Mouse (Mus musculus) liver, embryonic 15.5 days (tissue): ENCODE results near the gene Dlg2. TPM values are rescaled to one million over a fixed set of nuclear protein-coding genes. Genes with fewer than 3 reads are reported as not detected.

Experiments
- ATAC-seq: fragments of 200-750 bp; cut with Nextera tagmentation; 2 replicates; pipeline ENCODE4 v1.8.0; 2017; ENCODE audit warnings: moderate number of reproducible peaks, mild to moderate bottlenecking, moderate library complexity; ENCODE audit not compliant: insufficient read depth
- H3K27ac ChIP-seq: fragments of 300-500 bp; sonication (generic); replicated peaks from 2 replicates; pipeline ENCODE4 v1.5.1; 2015; ENCODE audit warnings: mild to moderate bottlenecking, inconsistent platforms
- H3K27me3 ChIP-seq: fragments of 300-500 bp; sonication (generic); 2 replicates; pipeline ENCODE4 v1.6.1; 2015; ENCODE audit warnings: mild to moderate bottlenecking, inconsistent platforms
- H3K36me3 ChIP-seq: fragments of 300-500 bp; sonication (generic); replicated peaks from 2 replicates; pipeline ENCODE4 v1.6.1; 2015; ENCODE audit warnings: moderate library complexity, mild to moderate bottlenecking, inconsistent platforms
- H3K4me1 ChIP-seq: fragments of 300-500 bp; sonication (generic); replicated peaks from 2 replicates; pipeline ENCODE4 v1.6.1; 2015; ENCODE audit warnings: inconsistent platforms
- H3K4me2 ChIP-seq: fragments of 300-500 bp; sonication (generic); 2 replicates; pipeline ENCODE4 v1.6.1; 2015; ENCODE audit warnings: moderate library complexity, mild to moderate bottlenecking, inconsistent platforms
- H3K4me3 ChIP-seq: fragments of 300-500 bp; sonication (generic); replicated peaks from 2 replicates; pipeline ENCODE4 v1.5.1; 2015; ENCODE audit warnings: mild to moderate bottlenecking, inconsistent platforms
- H3K9ac ChIP-seq: fragments of 300-500 bp; sonication (generic); 2 replicates; pipeline ENCODE4 v1.6.1; 2015; ENCODE audit warnings: moderate library complexity, mild to moderate bottlenecking, inconsistent platforms
- H3K9me3 ChIP-seq: fragments of 300-500 bp; sonication (generic); replicated peaks from 2 replicates; pipeline ENCODE4 v1.6.1; 2016; ENCODE audit warnings: inconsistent platforms
- WGBS: fragments of 180-500 bp; shearing (Covaris S2); methylation state at CpG from one replicate; pipeline ENCODE4 v1.1.7; 2015; ENCODE audit warnings: mixed read lengths; ENCODE audit not compliant: insufficient replicate concordance; 5-methylcytosine and 5-hydroxymethylcytosine counted together
- polyA plus RNA-seq: library from polyadenylated mRNA; unstranded; fragments of >200 nt; fragmentation: Nextera tagmentation; extraction: Ambion mirVana; gene quantifications from 2 replicates; pipeline ENCODE4 v1.2.1, GENCODE M21; 2015

Gene Dlg2
- polyA plus RNA-seq, 1 experiment from 2014 or later: 0.60 TPM

DNA sequence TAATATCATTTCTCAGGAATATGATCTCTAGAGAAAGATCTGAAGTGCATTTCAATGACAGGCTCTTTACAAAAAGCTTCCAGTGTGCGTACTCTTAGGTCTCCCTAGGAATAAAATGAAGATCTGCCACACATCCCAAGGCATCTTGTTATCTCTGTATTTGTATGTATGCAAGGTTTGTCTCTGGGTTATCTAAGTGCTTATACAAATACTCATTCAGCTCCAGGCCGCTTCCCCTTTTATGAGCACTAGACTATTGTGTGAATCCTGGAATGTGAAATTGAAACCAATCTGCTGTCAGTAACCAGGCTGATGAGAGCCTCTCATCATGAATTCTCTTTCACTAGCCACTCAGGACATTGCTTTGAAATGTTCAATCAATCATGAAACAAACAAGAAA is 534.2 kb downstream of the Dlg2 start:
- Histone ChIP-seq H3K4me2 (no peak overlapping the region), H3K27ac (no peak overlapping the region)
- WGBS: 54% methylated on average over 2 of the region's 2 CpGs

DNA sequence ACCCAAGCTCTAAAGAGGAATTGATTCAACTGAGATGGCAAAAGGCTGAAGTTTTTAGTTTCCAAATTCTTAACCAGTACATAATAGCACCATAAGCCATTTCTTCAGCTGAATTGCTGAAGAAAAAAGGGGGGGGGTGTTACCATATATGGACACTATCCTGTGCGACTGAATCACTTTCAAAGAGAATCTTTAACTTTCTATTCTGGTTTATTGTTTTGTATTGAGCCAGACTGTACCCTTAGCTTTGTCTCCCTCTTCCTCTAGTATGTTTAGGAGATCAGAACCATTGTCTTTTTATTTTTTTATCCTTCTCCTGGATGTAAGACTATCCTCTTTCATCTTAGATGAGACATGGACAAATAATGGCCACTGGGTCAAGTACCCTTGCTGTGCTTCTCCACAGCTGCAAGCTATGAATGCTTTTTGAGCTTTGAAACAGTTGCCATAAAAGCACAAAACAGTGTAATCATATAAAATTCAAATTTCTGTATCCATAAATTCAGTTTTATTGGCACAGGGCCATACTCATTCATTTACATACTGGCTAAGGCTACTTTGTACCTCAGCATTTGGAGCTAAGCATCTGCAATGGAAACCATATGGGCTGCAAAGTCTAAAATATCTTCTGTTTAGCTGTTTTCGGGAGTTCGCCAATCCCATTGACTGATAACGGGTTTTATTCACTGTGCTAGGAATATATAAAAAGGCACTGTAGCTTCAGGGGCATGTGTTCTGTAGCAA is 568.7 kb downstream of the Dlg2 start:
- no peaks in the 10 kb centered on the region for H3K27me3 ChIP-seq
- H3K36me3 ChIP-seq: no peaks in the 10 kb centered on the region
- H3K27ac ChIP-seq: no peak overlapping the region
- 64% methylated on average over 4 of the region's 4 CpGs for WGBS
- H3K4me3 ChIP-seq: no peak overlapping the region
- H3K9ac ChIP-seq: no peak overlapping the region
- no peak for ATAC-seq
- H3K4me2 ChIP-seq: no peak overlapping the region
- no peaks in the 10 kb centered on the region for H3K4me1 ChIP-seq
- no peaks in the 10 kb centered on the region for H3K9me3 ChIP-seq

More for the DNA sequence above, 534.2 kb downstream of the Dlg2 start:
- Histone ChIP-seq H3K27me3 (no peaks in the 10 kb centered on the region), H3K4me3 (no peak overlapping the region), H3K9me3 (no peaks in the 10 kb centered on the region), H3K4me1 (no peaks in the 10 kb centered on the region), H3K9ac (no peak overlapping the region), H3K36me3 (no peaks in the 10 kb centered on the region)
- ATAC-seq: no peak

DNA sequence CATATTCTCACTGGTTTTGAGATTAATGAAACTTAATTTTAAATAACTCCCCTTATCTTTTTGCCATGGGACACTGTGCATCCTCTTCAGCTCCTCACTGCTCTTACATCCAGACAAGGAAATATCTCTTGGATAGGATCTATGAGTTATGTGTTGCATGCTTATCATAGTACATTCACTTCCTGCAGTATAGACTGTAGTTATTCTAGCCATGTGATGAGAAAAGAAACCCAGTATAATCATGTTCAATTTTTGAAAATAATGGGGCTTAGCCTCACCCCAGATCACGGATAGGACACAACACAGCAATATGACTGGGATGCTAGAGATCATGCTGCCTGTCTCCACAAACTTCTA is 569.2 kb downstream of the Dlg2 start:
- no peaks in the 10 kb centered on the region for H3K4me1 ChIP-seq
- ATAC-seq: no peak
- H3K27me3 ChIP-seq: no peaks in the 10 kb centered on the region
- no peak overlapping the region for H3K9ac ChIP-seq
- no peaks in the 10 kb centered on the region for H3K9me3 ChIP-seq
- no peaks in the 10 kb centered on the region for H3K36me3 ChIP-seq
- no peak overlapping the region for H3K4me2 ChIP-seq
- WGBS: 48% methylated on average over 1 of the region's 1 CpGs
- H3K4me3 ChIP-seq: no peak overlapping the region
- H3K27ac ChIP-seq: no peak overlapping the region

DNA sequence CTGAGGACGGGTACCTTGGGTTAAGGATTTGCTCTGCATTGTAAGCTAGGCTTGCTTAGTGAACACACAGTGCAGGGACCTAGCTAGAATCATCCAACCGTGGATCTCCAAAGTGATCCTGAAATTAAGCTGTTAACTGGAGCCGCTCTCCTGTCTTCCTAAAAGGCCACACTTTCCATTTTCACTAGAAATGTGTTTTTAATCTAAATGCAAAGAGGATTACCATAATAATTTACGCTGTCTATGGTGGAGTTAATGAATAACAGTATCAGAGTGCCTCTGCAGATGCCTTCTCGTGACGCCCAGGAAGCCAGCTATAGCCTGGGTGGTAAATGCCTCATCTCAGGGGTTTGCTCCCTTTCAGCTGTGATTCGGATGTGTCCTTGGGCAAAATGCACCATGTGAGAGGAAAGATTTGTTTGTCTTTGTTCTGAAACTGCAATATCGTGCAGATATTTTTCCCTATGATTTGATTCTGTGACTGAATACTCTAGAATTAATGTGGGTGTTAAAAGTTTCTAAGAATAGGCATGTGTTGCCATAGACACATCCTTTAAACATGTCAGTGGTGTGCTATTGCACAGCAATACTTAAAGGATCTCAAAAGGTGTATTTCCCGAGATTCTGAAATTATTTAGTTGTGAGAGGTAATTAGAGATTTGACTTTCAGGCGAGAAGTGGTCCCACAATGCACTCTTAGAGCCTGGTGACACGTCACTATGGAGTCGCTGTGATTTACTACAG is 587.0 kb downstream of the Dlg2 start:
- Histone ChIP-seq H3K4me3 (no peak overlapping the region), H3K27ac (no peak overlapping the region), H3K9ac (no peak overlapping the region), H3K9me3 (no peaks in the 10 kb centered on the region), H3K4me2 (no peak overlapping the region), H3K4me1 (no peaks in the 10 kb centered on the region), H3K36me3 (no peaks in the 10 kb centered on the region), H3K27me3 (no peaks in the 10 kb centered on the region)
- ATAC-seq: no peak
- 51% methylated on average over 12 of the region's 12 CpGs for WGBS

DNA sequence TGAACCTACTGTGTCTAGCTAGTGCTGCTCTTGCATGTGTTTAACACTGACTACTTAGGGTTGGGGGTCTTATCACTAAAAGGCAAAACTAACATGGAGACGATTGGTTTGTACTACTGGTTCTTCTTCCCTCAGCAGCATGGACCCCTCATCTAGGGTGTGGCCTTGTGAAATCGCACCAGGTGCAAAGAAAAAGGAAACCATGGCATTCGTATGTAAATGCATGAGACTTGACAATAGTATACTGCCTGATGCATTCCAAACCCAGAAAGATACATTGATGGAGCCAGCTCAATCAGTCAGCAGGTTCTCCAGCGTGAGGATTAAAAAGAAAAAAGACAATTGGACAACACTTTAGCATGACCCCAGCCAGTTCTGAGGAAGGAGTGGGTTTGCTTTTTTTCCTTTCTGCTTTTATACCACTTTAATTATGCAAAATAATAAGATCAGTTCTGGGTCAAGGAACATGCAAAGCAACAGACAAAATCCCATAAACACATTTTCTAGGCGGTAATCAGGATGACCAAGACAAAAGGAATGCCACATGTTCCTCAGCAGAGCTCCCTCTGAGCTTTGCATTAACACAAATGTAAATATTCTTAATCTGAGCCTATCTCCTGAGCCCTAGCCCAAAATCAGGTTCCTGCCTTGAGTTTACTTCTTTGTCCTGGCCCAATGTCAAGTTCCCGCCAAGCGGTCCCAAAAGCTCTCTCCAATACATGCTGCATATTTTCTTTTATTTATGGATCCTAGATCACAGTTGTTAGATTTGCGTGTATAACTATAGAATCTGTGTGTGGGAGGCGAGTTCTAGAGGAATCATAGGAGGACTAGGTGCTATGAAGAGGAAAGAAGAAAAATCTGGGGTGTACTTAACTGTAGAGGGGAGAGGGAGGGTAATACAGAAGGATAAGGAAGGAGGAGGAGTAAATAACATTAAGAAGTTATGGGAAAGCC is 595.6 kb downstream of the Dlg2 start:
- ATAC-seq: no peak
- Histone ChIP-seq H3K4me1 (no peaks in the 10 kb centered on the region), H3K27me3 (no peaks in the 10 kb centered on the region), H3K36me3 (no peaks in the 10 kb centered on the region), H3K9ac (no peak overlapping the region), H3K27ac (no peak overlapping the region), H3K4me2 (no peak overlapping the region), H3K9me3 (no peaks in the 10 kb centered on the region), H3K4me3 (no peak overlapping the region)
- WGBS: 52% methylated on average over 9 of the region's 9 CpGs

DNA sequence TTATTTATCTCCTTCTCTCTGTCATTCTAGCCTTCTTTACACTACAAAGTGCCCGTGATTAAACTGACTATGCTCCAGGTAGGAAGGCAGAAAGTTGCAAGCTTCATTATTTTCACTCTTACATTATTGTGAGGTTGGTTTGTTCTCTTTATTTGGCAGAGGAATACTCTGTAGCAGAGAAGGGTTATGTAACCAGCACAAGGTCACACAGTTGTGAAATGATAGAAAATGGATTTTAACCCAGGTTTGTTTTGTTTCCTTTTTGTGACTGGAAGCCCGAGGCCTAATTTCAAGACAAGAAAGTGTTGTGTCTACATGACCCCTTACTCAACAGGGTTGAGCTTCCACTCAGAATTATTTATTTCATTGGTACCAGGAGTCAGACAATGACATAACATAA is 609.6 kb downstream of the Dlg2 start:
- no peaks in the 10 kb centered on the region for H3K36me3 ChIP-seq
- H3K4me3 ChIP-seq: no peak overlapping the region
- H3K9ac ChIP-seq: no peak overlapping the region
- H3K9me3 ChIP-seq: no peaks in the 10 kb centered on the region
- no peak overlapping the region for H3K4me2 ChIP-seq
- no peak for ATAC-seq
- WGBS: 57% methylated on average over 2 of the region's 2 CpGs
- H3K27ac ChIP-seq: no peak overlapping the region
- no peaks in the 10 kb centered on the region for H3K4me1 ChIP-seq
- peaks cover 4% of the 10 kb centered on the region; the same call in 1 of the 2 replicates for H3K27me3 ChIP-seq

DNA sequence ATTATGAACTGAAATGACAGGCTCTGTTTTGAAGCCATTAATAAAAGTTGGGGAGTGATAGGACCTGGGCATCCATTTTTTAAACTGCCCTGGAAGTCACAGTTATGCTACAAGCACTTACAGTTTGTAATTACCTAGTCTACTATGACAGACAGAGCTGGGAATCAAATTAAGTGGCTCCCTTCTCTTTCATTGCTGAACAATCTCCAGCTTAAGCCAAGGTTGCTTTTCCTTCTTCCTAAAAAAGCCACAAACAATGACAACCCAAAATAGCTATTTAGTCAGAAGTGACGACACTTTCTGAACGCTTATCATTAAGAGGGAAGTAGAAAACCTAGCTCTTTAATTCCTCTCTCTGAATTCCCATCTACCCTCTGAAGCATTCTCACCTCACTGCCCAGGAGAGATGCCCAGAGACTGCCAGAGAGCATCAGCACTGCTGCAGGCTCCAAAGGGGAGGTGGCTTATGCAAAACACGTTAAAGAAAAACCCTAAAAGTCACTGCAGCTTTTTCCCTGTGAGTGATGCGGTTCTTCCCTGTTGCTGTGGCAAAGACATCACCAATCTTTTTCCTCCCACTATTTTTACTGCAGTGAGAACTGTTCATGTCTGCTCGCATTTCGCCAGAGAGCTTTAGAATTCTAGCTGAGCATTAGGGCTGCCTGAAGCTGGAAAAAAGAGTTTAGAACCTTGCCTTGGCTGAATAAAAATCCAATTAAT is 612.9 kb downstream of the Dlg2 start:
- ATAC-seq: no peak
- H3K4me3 ChIP-seq: no peak overlapping the region
- no peak overlapping the region for H3K4me2 ChIP-seq
- 17% methylated on average over 6 of the region's 6 CpGs for WGBS
- peaks cover 4% of the 10 kb centered on the region; the same call in 1 of the 2 replicates for H3K27me3 ChIP-seq
- no peaks in the 10 kb centered on the region for H3K4me1 ChIP-seq
- no peaks in the 10 kb centered on the region for H3K36me3 ChIP-seq
- H3K9ac ChIP-seq: no peak overlapping the region
- no peaks in the 10 kb centered on the region for H3K9me3 ChIP-seq
- no peak overlapping the region for H3K27ac ChIP-seq

DNA sequence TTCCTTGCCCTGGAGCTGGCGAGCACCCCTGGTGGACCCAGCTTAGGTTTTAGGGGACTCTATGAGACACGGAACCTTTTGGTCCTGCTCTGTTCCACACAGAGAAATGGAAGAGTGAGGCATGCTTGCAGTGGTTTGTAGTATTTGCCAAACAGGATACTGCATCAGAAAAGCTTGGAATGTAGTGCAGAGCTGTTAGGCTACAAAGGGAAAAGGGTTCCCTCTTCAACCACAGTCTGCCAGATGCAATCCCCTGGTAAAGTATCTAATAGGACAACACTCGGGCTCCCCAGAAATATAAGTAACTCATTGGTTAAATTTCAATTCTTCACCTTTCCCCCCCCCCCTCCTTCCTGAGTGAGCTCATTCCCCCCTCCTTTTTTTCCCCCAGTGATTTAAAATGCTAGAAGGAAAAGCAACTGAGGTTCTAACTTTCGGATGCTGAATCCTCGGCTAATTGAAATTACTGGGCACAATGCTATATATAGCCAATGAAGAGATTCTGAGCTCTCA is 613.9 kb downstream of the Dlg2 start:
- Histone ChIP-seq H3K36me3 (no peaks in the 10 kb centered on the region), H3K4me2 (no peak overlapping the region), H3K9ac (no peak overlapping the region), H3K4me1 (no peaks in the 10 kb centered on the region), H3K9me3 (no peaks in the 10 kb centered on the region), H3K4me3 (no peak overlapping the region), H3K27me3 (peaks cover 4% of the 10 kb centered on the region; the same call in 1 of the 2 replicates), H3K27ac (no peak overlapping the region)
- no peak for ATAC-seq
- WGBS: 35% methylated on average over 5 of the region's 5 CpGs

DNA sequence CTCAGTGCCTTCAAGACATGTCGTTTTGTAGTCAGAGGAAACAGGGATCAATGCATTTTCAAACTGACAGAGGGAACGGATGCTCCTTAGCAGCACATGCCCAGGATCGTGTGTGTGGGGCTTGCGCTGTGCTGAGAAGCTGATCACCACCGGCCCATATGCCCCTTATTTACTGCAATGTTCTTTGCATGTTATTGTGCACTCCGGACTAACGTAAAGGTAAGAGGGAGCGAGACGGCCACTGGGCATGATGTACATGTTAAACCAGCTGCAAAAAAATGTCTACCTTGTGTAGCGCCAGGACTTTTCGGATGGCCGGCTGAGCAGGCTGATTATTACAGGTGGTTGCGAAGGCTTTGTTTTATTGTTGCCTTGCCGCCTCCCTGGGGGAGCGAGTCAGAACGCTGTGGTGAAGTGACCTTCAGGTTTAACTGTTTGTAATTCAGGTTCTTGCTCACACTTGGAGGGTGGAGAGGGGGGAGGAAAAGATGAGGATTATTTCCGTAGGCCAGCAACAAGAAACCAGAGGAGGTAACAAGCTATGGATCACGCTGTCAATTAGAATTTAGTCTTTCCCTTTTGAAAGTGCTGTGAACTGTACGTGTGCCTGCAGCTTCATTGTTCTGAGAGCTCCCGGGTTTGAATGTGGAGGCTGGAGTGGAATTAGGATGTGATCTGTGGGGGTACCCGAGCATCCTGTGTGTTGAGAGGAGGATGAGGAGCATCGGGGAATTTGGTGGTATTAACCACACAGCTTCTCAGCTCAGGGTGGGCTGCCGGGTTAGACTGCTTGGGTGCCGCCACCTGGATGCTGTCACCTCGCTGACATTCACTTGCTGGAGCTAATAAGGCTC is 614.6 kb downstream of the Dlg2 start:
- H3K4me3 ChIP-seq: no peak overlapping the region
- H3K4me2 ChIP-seq: no peak overlapping the region
- no peak overlapping the region for H3K9ac ChIP-seq
- H3K9me3 ChIP-seq: no peaks in the 10 kb centered on the region
- ATAC-seq: no peak
- no peak overlapping the region for H3K27ac ChIP-seq
- H3K27me3 ChIP-seq: peaks cover 4% of the 10 kb centered on the region; the same call in 1 of the 2 replicates
- H3K36me3 ChIP-seq: no peaks in the 10 kb centered on the region
- no peaks in the 10 kb centered on the region for H3K4me1 ChIP-seq
- 14% methylated on average over 25 of the region's 25 CpGs for WGBS

DNA sequence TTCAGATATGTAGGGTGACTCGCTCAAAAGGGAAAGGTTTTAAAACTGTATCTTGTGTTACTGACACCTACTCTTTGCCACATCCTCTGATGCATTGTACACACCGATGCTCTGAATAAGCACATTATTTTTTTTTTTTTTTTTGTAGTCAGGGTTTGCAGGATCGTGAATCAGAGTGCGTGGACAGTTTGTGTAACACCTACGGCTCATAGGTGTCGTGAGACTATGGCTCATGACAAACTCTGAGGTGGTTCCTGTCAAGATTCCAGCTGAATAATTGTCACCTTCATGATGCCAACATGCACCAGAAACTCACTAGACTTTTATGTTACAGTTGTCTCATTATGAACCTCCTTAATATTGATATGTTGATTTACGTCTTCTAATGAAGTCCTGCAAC is 620.0 kb downstream of the Dlg2 start:
- H3K4me2 ChIP-seq: no peak overlapping the region
- H3K27me3 ChIP-seq: no peaks in the 10 kb centered on the region
- H3K27ac ChIP-seq: no peak overlapping the region
- 72% methylated on average over 7 of the region's 7 CpGs for WGBS
- no peaks in the 10 kb centered on the region for H3K9me3 ChIP-seq
- no peak overlapping the region for H3K4me3 ChIP-seq
- no peak for ATAC-seq
- H3K36me3 ChIP-seq: no peaks in the 10 kb centered on the region
- H3K4me1 ChIP-seq: no peaks in the 10 kb centered on the region
- no peak overlapping the region for H3K9ac ChIP-seq
